Mouse (Mus musculus) right cerebral cortex, postnatal 25 days (tissue): ENCODE results near the gene Por.

ENCODE experiments used
- DNase-seq: peaks from one replicate; pipeline ENCODE4 v3.0.0; 2022

The Por gene

GRCm38 (mm10) chr5:135669741-135670275 lies at the start of gene Por:
Gene Por (plus strand): TSS chr5:135670033.
- no peak for DNase-seq

GRCm38 (mm10) chr5:135620526-135620925 lies 49.3 kb upstream of the Por start:
- DNase-seq = no peak

DNA sequence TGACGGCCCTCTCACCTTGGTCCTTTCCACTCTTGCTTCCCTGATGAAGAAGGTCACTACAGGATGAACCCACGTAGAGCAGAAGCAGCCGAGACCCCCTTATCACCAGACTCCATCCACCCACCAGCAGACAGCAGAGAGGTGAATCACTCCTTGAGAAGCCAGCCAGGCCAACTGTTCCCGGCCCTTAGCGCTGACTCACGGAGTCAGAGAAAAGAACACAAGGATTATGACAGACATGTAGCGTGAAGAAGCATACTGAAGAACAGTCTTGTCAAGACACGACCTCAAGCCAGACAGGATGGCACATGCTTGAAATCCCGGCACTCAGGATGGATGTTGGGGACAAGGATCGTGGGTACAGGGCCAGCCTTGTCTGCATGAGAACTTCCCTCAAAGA lies 48.1 kb upstream of the Por start:
- DNase-seq = no peak

- DNase-seq = no peak
Measured at GRCm38 (mm10) chr5:135623006-135623563, 46.7 kb upstream of the Por start.

- no peak for DNase-seq
Measured at GRCm38 (mm10) chr5:135628916-135629315, 40.9 kb upstream of the Por start.

- no peak for DNase-seq
Measured at GRCm38 (mm10) chr5:135629401-135629800, 40.4 kb upstream of the Por start.

GRCm38 (mm10) chr5:135630598-135630997 lies 39.2 kb upstream of the Por start:
- DNase-seq = no peak

- DNase-seq = peak; percentile 95
Measured at GRCm38 (mm10) chr5:135632117-135632796, 37.6 kb upstream of the Por start, which contains the start of gene Rhbdd2. Gene Rhbdd2 (plus strand): TSS chr5:135632618.

DNA sequence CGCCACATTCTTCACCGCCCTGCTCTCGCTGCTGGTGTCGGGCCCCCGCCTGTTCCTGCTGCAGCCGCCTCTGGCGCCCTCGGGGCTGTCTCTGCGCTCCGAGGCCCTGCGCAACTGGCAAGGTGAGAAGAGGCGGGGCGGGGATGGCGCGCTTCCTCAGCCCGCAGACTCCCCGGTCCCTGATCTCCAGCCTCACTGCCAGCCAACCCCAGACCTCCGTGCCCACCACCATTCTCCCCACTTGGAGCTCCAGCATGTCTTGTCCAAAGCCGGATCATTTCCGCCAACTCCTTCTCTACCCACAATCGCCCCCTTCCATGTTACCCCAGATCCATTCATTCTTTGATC lies 37.1 kb upstream of the Por start:
- DNase-seq = no peak

GRCm38 (mm10) chr5:135639760-135640458 lies 29.9 kb upstream of the Por start:
- DNase-seq = no peak

GRCm38 (mm10) chr5:135640459-135640789 lies 29.4 kb upstream of the Por start:
- DNase-seq = no peak

GRCm38 (mm10) chr5:135641028-135641427 lies 28.8 kb upstream of the Por start:
- no peak for DNase-seq

DNA sequence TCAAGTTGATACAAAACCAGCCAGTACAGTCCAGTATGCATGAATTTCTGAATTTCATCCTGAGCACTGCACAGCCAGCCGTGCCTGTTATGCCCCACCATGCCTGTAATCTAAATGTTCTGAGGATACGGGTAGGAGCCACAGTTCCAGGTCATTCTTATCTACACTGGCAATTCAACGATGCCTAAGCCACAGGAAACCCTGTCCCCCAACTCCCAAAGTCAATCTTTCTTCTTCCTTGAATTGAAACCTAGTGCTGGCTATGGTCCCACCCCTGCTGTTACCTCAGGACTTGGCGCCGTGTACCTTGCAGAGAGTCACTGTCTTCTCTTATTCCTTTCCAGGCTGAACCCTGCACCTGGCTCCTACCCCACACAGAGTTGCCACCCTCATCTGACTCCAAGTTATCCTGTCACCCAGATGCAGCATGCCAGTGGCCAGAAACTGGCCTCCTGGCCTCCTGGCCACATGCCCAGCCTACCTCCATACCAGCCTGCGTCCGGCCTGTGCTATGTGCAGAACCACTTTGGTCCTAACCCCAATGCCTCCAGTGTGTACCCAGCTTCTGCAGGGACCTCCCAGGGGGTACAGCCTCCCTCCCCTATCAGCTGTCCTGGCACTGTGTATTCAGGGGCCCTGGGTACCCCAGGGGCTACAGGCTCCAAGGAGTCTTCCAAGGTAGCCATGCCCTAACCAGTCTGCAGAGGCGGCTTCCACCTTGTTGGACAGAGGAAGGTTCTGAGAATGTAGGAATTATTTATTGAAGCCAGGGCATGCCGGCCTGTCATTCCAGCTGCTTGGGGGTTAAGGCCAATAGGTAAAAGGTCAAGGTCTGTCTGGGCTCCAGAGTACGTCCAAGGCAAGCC lies 26.9 kb upstream of the Por start:
- DNase-seq = no peak

GRCm38 (mm10) chr5:135643552-135643842 lies 26.3 kb upstream of the Por start:
- DNase-seq = no peak

GRCm38 (mm10) chr5:135643869-135644268 lies 26.0 kb upstream of the Por start:
- no peak for DNase-seq

GRCm38 (mm10) chr5:135645330-135645729 lies 24.5 kb upstream of the Por start:
- no peak for DNase-seq

DNA sequence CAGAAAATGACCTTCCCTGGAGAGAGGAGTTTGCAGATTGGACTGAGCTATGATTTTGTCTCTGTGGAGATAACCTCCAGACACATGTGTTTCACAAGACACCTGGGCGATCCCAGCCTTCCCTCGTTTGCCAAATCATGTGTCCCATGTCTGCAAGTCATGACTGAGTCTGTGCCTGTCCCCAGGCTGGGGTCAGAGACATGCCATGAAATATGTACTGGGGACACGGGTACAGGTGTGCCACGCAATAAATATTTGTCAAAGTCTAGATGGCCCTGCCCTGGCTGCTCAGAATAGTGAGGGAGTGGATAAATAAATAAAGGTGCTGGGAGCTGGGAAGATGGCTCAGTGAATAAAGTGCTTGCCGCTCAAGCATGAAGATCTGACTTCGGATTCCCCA lies 23.8 kb upstream of the Por start:
- DNase-seq = no peak

DNA sequence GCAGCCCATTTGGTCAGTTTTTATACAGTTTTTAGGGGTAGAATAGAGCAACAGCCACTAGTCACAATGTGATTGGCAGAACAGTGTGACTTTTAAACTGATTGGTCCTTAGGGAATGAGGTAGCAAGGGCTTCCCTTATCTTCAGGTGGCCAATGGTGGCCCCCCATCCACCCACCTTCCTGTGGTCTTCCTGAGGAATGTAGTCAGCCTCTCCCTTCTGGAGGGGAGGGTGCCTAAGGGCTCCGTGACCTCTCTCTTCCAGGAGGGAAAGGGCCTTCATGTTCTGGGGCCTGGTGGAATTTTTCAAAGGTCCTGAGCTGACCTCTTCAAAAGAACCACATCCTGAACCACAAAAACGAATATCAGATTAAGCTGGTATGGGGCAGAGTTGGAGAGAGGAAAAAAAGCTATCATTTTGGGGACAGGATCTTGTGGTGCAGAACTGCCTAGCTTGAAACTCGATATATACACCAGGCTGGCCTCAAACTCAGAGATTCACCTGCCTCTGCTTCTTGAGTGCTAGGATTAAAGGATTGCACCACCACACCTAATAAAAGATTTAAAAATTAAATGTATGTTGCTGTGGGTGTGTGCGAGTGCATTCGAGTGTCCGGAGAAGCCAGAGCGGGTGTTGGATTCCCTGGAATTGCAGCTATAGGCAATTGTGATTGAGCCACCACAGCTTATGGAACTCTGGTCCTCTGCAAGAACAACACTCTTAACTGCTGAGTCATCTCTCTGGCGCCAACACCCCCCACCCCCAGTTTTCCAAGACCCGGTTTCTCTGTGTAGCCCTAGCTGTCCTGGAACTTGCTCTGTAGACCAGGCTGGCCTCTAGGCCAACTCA lies 21.1 kb upstream of the Por start:
- DNase-seq = no peak

DNA sequence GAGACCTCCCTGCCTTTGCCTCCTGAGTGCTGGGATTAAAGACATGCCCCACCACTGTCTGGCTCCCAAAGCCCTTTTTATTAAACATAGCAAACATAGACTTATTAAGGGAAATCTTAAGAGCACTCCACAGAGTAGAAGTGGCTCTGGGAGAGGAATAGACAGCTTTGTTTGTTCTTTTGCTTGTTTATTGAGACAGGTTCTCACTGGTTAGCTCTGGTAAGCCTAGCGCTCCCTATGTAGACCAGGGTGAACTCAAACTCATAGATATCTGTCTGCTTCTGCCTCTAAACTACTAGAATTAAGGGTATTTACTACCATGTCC lies 20.6 kb upstream of the Por start:
- DNase-seq = no peak

- no peak for DNase-seq
Measured at GRCm38 (mm10) chr5:135651536-135651935, 18.3 kb upstream of the Por start.

GRCm38 (mm10) chr5:135653209-135653608 lies 16.6 kb upstream of the Por start:
- DNase-seq = no peak

GRCm38 (mm10) chr5:135656046-135656445 lies 13.8 kb upstream of the Por start:
- no peak for DNase-seq

DNA sequence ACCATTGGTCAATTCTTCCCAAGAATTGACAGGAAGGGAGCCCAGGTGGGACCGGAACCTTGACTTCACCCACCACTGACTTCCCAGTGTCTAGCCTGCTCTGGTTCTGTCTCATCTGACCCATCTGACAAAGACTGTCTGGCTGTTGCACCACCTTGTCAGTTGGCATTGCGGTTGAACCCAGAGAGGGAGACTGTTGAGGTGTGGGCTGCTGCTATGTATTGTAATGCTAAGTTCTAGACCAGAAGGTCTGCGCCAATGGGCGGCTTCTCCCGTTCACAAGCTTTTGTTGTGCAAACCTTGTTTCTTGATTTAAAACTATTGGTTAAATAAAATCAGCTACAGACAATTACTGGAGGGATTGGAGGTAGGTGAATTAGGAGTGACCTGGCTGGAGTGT lies 12.7 kb upstream of the Por start:
- no peak for DNase-seq
